Mouse (Mus musculus): ENCODE measurements at regions not wholly inside any gene's neighbourhood (a gene's known extent, or its start where the extent isn't known, plus 50 kb on each side); places are given as distances from the start of the nearest gene placed in this dataset.
"Not testable (repeated sequence)": the region's sequence is repeated elsewhere in the genome, so short reads cannot be mapped to it uniquely, and the experiment has no call there.

GRCm38 (mm10) chr17:82432678-82433077, 694.5 kb upstream of the Slc8a1 start:
- no peak for DNase-seq (ENCODE audit: low spot score)
- no peak overlapping the region for H3K4me3 ChIP-seq (ENCODE audit: low read depth, low read length)
- H3K4me1 ChIP-seq (ENCODE audit: control insufficient read depth, insufficient read depth) = no peaks in the 10 kb centered on the region
- no peak for ATAC-seq (ENCODE audit: insufficient read depth, low read depth)
- no peak for TF ChIP-seq CTCF (IDR thresholded peaks at IDR 0.05; ENCODE audit: low read depth)
- TF ChIP-seq EP300 (IDR thresholded peaks at IDR 0.05; ENCODE audit: low read depth) = no peak
- no peak overlapping the region for H3K9ac ChIP-seq (replicated peaks; ENCODE audit: low read depth, low read length)
- H3K9me3 ChIP-seq (replicated peaks; ENCODE audit: control insufficient read depth, low read length) = no peaks in the 10 kb centered on the region
- H3K4me2 ChIP-seq (ENCODE audit: low read depth, low read length) = no peak overlapping the region
- no peaks in the 10 kb centered on the region for H3K36me3 ChIP-seq (replicated peaks; ENCODE audit: control insufficient read depth, insufficient read depth, low read length)
- H3K27me3 ChIP-seq (ENCODE audit: control insufficient read depth, insufficient read depth, low read length) = no peaks in the 10 kb centered on the region
- WGBS = 46% methylated on average over 3 of the region's 3 CpGs
- no peak overlapping the region for H3K27ac ChIP-seq (ENCODE audit: low read depth)

DNA sequence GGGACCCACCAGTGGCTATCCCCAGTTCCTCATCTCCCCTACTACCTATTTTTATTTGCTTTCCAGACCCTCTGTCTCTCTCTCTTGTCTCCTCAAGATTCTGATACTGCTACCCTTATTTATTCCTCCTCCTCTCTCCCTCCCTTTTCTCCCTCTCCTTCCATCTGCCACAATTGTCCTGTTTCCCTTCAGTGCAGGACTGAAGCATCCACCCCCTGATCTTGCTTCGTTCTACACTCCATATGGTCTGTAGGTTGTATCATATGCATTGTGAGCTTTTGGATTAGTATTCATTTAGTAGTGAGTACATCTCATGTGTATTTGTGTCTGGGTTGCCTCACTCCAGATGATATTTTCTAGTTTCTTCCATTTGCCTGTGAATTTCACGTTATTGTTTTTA, 670.1 kb upstream of the Slc8a1 start:
- DNase-seq (ENCODE audit: low spot score) (no peak), ATAC-seq (ENCODE audit: insufficient read depth, low read depth) (no peak)
- no peak overlapping the region for H3K27ac ChIP-seq (ENCODE audit: low read depth)
- H3K9ac ChIP-seq (replicated peaks; ENCODE audit: low read depth, low read length) = no peak overlapping the region
- H3K4me2 ChIP-seq (ENCODE audit: low read depth, low read length) = no peak overlapping the region
- H3K36me3 ChIP-seq (replicated peaks; ENCODE audit: control insufficient read depth, insufficient read depth, low read length) = no peaks in the 10 kb centered on the region
- no peak for TF ChIP-seq CTCF (IDR thresholded peaks at IDR 0.05; ENCODE audit: low read depth)
- no peak for TF ChIP-seq EP300 (IDR thresholded peaks at IDR 0.05; ENCODE audit: low read depth)
- no peaks in the 10 kb centered on the region for H3K27me3 ChIP-seq (ENCODE audit: control insufficient read depth, insufficient read depth, low read length)
- H3K4me3 ChIP-seq (ENCODE audit: low read depth, low read length) = no peak overlapping the region
- H3K9me3 ChIP-seq (replicated peaks; ENCODE audit: control insufficient read depth, low read length) = no peaks in the 10 kb centered on the region
- H3K4me1 ChIP-seq (ENCODE audit: control insufficient read depth, insufficient read depth) = no peaks in the 10 kb centered on the region
- 79% methylated on average over 2 of the region's 2 CpGs for whole genome bisulfite sequencing

- no peaks in the 10 kb centered on the region for H3K4me1 ChIP-seq (ENCODE audit: control insufficient read depth, insufficient read depth)
- no peak for DNase-seq (ENCODE audit: low spot score)
- no peak overlapping the region for H3K9ac ChIP-seq (replicated peaks; ENCODE audit: low read depth, low read length)
- ATAC-seq (ENCODE audit: insufficient read depth, low read depth) = no peak
- no peak overlapping the region for H3K27ac ChIP-seq (ENCODE audit: low read depth)
- 55% methylated on average over 1 of the region's 1 CpGs for WGBS
- no peaks in the 10 kb centered on the region for H3K9me3 ChIP-seq (replicated peaks; ENCODE audit: control insufficient read depth, low read length)
- H3K4me3 ChIP-seq (ENCODE audit: low read depth, low read length) = no peak overlapping the region
- TF ChIP-seq CTCF (IDR thresholded peaks at IDR 0.05; ENCODE audit: low read depth) (no peak), EP300 (IDR thresholded peaks at IDR 0.05; ENCODE audit: low read depth) (no peak)
- H3K36me3 ChIP-seq (replicated peaks; ENCODE audit: control insufficient read depth, insufficient read depth, low read length) = no peaks in the 10 kb centered on the region
- no peaks in the 10 kb centered on the region for H3K27me3 ChIP-seq (ENCODE audit: control insufficient read depth, insufficient read depth, low read length)
- H3K4me2 ChIP-seq (ENCODE audit: low read depth, low read length) = no peak overlapping the region
Measured at GRCm38 (mm10) chr17:82399328-82399727, 661.2 kb upstream of the Slc8a1 start.

DNA sequence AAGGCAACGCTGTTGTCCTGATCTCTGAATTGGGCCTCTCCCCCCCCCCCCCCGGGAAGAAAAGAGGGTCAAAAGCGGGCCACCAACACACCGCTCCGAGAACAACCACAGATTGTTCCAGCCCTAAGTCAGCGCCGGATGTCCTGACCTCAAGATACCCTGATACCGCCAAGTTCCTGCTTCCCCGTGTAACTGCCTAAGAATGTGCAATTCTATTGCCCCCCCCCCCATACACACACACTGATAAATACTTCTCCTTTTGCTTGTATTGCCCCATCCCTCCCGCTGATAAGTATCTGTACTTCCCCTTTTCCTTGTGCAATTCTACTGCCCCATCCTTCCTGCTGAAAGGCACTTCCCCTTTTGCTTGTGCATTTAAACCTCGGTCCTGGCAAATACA, 641.2 kb upstream of the Slc8a1 start:
- not testable (repeated sequence) for H3K4me3 ChIP-seq (ENCODE audit: low read depth, low read length); H3K27ac ChIP-seq (ENCODE audit: low read depth); H3K9ac ChIP-seq (replicated peaks; ENCODE audit: low read depth, low read length); H3K4me1 ChIP-seq (ENCODE audit: control insufficient read depth, insufficient read depth); H3K9me3 ChIP-seq (replicated peaks; ENCODE audit: control insufficient read depth, low read length); DNase-seq (ENCODE audit: low spot score); H3K36me3 ChIP-seq (replicated peaks; ENCODE audit: control insufficient read depth, insufficient read depth, low read length); ATAC-seq (ENCODE audit: insufficient read depth, low read depth); H3K27me3 ChIP-seq (ENCODE audit: control insufficient read depth, insufficient read depth, low read length); H3K4me2 ChIP-seq (ENCODE audit: low read depth, low read length)
- 70% methylated on average over 4 of the region's 11 CpGs for WGBS

GRCm38 (mm10) chr17:82378248-82378820, 640.2 kb upstream of the Slc8a1 start:
- H3K4me2 ChIP-seq (ENCODE audit: low read depth, low read length) = no peak overlapping the region
- no peaks in the 10 kb centered on the region for H3K9me3 ChIP-seq (replicated peaks; ENCODE audit: control insufficient read depth, low read length)
- no peaks in the 10 kb centered on the region for H3K4me1 ChIP-seq (ENCODE audit: control insufficient read depth, insufficient read depth)
- no peak overlapping the region for H3K4me3 ChIP-seq (ENCODE audit: low read depth, low read length)
- H3K9ac ChIP-seq (replicated peaks; ENCODE audit: low read depth, low read length) = no peak overlapping the region
- WGBS = 82% methylated on average over 2 of the region's 2 CpGs
- no peak for TF ChIP-seq EP300 (IDR thresholded peaks at IDR 0.05; ENCODE audit: low read depth)
- no peak for TF ChIP-seq CTCF (IDR thresholded peaks at IDR 0.05; ENCODE audit: low read depth)
- H3K27ac ChIP-seq (ENCODE audit: low read depth) = no peak overlapping the region
- ATAC-seq (ENCODE audit: insufficient read depth, low read depth) (no peak), DNase-seq (ENCODE audit: low spot score) (no peak)
- H3K27me3 ChIP-seq (ENCODE audit: control insufficient read depth, insufficient read depth, low read length) = no peaks in the 10 kb centered on the region
- H3K36me3 ChIP-seq (replicated peaks; ENCODE audit: control insufficient read depth, insufficient read depth, low read length) = no peaks in the 10 kb centered on the region

- no peak overlapping the region for H3K27ac ChIP-seq (ENCODE audit: low read depth)
- no peaks in the 10 kb centered on the region for H3K9me3 ChIP-seq (replicated peaks; ENCODE audit: control insufficient read depth, low read length)
- no peak overlapping the region for H3K4me2 ChIP-seq (ENCODE audit: low read depth, low read length)
- no peak overlapping the region for H3K4me3 ChIP-seq (ENCODE audit: low read depth, low read length)
- no peaks in the 10 kb centered on the region for H3K27me3 ChIP-seq (ENCODE audit: control insufficient read depth, insufficient read depth, low read length)
- H3K36me3 ChIP-seq (replicated peaks; ENCODE audit: control insufficient read depth, insufficient read depth, low read length) = no peaks in the 10 kb centered on the region
- H3K9ac ChIP-seq (replicated peaks; ENCODE audit: low read depth, low read length) = no peak overlapping the region
- WGBS = 67% methylated on average over 1 of the region's 1 CpGs
- ATAC-seq (ENCODE audit: insufficient read depth, low read depth) (no peak), DNase-seq (ENCODE audit: low spot score) (no peak)
- TF ChIP-seq CTCF (IDR thresholded peaks at IDR 0.05; ENCODE audit: low read depth) = no peak
- TF ChIP-seq EP300 (IDR thresholded peaks at IDR 0.05; ENCODE audit: low read depth) = no peak
- no peaks in the 10 kb centered on the region for H3K4me1 ChIP-seq (ENCODE audit: control insufficient read depth, insufficient read depth)
Measured at GRCm38 (mm10) chr17:82377176-82377592, 639.0 kb upstream of the Slc8a1 start.

Data from heart, postnatal 0 days (tissue).